Mouse (Mus musculus) gastrocnemius, postnatal 10 days (tissue): ENCODE data around the gene Epn1. TPM values are rescaled to one million over a fixed set of nuclear protein-coding genes. Genes with fewer than 3 reads are reported as not detected.
A peak's percentile ranks its signal among the peaks of the same experiment; 100 is the strongest.
"Not testable (repeated sequence)": the region's sequence is repeated elsewhere in the genome, so short reads cannot be mapped to it uniquely, and the experiment has no call there.

ENCODE experiments used
- DNase-seq: peaks from one replicate; pipeline ENCODE4 v3.0.0; 2021; ENCODE audit warnings: mixed read lengths
- total RNA-seq, 2 experiments: library from RNA; stranded (reverse); gene quantifications; 2 replicates each; pipeline ENCODE4 v1.2.3; 2021

The Epn1 gene
- total RNA-seq, 2 experiments from 2014 or later: 96.7 to 110 TPM

DNA sequence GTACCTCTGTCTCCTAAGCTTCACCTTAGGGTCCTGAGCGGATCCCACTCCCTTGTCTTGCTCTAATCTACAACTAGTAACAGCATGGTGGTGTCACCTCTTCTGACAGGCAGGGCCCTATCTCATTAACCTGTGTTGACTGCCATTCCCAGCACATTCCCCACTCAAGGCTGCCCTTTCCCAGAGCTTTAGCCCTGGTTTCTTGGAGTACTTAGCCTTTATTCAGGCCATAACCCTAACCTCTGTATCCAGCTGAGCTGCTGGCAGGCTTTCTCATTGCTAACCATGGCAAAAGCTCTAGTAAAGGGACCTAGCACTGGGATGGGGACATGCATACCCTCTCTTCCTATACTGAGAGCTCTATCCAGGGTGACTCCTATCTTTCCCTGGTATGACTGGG lies 21.4 kb upstream of the Epn1 start:
- DNase-seq: no peak

DNA sequence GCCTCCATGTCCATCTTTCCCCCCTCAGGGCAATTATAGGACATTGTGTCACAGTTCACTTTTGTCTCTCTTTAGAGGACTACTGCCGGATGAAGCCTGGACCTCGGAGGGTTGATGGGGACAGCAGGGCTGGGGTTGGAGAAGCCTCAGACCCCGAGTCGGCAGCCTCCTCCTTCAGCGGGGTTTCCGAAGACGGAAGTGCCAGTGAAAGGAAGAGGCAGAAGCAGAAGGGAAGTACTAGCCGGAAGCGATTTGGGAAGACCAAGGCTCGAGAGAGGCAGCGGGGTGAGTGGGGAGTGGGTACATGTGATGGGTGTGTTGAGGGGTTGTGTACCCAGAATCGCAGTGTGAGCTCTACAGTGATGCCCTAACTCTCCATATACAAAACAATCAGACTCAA lies 20.6 kb upstream of the Epn1 start:
- no peak for DNase-seq

DNA sequence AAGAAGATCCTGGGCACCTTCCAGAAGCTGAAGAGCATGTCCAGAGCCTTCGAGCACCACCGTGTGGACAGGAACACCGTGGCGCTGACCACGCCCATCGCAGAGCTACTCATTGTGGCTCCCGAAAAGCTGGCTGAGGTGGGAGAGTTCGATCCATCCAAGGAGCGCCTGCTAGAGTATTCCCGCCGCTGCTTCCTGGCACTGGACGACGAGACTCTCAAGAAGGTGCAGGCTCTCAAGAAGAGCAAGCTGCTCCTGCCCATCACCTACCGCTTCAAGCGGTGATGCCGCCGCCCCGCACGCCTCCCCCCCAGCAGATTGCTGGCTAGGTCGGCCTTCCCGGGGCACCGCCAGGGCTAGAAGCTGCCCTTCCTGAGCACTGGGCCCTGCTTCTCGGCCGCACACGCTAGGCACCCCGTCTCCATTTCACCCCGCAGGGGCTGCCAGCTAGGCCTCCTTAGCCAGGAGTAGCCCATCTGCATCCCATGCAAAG lies 19.8 kb upstream of the Epn1 start:
- peak; percentile 75 for DNase-seq

DNA sequence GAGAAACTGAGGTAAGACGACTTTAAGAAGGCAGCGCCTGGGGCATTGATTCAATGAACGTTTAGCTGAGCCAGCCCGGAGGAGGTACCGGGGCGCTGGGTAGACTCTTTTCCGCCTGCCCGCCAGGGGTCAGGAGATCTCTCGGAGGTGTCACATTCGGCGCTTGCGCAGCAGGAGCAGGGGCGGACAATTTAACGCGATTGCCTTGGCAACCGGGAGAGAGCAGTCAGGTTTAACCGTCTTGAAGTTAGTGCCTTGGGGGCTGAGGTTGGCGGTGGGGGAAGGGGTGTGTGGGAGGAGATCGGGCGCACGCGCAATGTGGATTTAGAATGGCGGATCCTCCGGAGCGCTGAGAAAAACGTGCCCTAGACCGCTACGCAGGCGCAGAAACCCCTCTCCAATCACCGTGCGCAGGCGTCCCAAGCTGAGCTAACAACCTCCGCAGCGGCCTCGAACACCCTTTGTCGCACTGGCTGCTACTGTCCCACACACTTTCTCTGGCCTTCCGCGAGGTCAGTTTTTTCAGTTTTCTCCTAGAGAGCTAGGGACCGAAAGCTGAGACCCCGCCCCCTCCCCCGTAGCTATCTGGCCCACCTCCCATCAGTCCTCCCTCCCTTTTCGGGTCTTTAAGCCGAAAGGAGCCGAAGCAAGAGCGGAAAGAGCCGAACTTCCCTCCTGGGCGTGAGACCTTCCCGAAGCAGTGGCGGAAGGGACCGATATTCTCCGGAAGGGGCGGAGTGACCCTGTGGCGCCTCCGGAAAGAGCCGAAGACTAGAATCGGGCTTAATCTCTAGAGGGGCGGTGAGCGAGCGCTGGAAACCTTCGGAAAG lies 18.9 kb upstream of the Epn1 start:
- DNase-seq: peak; percentile 99

DNA sequence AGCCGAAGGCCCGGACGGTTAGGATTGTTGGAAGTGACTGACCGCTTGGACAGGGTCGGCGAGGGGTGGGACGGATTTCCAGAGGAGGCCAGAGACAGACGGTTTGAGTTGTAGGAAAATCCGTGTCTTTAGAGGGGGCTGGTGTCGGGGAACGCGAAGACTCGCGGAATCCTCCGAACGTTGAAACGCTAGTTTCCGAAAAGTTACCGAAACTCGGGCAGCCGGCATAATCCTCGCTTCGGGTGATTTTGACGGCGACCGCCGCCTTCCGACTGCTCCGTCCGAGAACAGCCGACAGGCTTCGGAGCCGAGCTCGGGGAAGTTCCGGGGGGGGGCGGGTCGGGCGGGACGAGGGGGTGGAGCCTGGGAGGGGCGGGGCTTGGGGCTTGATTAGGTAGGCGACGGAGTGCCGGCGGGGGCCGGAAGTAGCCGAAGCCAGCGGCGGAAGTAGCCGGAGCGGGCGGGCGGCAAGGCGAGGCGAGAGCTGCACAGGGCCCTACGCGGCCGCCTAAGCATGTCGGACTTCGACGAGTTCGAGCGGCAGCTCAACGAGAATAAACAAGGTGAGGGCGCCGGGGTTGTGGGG lies 18.2 kb upstream of the Epn1 start, which contains the start of gene U2af2:
Gene U2af2, plus strand, starts transcription at position 370 of the 586 bp plus-strand sequence.
- DNase-seq: peak; percentile 98

DNA sequence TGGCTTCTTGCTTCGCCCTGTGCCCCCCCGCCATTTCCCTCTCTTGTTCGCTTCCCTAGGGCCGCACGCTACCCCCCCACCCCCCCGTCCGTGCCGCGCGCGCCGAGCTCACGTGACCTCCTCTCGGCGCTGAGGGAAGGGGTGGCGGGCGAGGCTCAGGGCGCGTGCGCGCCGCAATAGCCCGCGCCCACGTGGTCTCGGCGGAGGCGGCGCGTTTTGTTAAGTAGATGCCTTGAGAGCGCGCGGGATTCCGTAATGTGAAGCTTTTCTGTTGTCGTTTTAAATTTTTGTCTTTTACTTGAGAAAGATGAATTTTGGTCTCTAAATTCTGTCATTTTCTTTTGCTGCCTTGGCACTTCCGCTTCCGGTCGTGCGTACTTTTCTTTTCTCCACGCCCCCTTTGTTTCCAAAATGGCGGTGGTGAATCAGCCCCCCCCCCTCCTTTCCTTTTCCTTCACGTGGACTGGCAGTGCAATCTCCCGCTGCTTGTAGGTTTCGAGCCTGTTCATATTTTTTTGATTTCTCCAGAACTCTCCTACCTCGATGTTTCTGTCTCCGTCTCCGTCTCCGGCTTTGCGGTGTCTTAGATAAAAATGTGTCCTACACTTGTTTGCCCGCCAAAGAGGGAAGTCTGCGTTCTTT lies 17.6 kb upstream of the Epn1 start:
- DNase-seq: no peak

DNA sequence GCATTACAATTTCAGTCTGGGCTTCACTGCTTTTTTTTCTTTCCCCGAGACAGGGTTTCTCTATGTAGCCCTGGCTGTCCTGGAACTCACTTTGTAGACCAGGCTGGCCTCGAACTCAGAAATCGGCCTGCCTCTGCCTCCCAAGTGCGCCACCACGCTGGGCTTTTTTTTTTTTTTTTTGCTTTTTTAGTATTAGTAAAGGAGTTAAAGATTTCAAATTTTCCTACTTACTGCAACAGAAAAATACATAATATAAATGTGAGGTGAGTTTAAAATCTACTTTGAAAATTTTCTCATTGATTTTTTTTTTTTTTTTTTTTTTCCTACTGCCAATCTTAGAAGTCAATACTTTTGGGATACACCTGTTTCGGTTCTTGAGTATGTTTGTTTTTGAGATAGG lies 15.1 kb upstream of the Epn1 start:
- DNase-seq: no peak

DNA sequence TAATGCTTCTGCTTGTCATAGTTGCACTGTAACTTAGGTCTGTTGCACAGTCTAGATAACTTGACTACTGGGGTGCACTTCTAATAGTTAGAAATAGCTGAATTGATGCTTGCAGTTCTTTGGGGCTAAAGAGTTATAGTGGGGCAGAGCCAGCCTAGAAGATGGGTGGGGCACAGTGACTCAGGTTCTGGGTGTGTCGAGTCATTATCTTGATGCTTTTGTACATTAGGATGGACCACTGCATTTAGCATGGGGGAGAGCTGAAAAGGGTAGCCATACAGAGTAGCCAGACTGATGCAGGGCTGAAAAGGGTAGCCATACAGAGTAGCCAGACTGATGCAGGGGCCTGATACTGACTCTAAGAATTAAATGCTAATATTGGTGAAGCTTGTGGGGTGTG lies 6.4 kb upstream of the Epn1 start:
- DNase-seq: no peak

DNA sequence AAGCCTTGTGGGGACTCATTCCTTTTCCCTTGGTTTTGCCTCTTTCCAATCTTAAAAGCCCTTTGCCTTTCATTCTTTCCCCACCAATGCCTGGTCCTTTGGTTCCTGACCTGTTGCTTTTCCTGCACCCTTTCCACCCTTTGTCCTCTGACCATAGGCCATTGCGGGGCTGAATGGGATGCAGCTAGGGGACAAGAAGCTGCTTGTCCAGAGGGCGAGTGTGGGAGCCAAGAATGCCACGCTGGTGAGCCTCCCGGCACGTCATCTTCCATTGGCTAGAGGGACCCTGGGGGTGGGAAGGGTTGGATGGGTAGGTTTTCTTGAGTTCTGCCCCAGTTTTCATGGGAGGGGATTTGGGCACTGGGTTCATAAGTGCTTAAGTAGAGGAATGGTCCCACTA lies 5.1 kb upstream of the Epn1 start:
- DNase-seq: no peak

DNA sequence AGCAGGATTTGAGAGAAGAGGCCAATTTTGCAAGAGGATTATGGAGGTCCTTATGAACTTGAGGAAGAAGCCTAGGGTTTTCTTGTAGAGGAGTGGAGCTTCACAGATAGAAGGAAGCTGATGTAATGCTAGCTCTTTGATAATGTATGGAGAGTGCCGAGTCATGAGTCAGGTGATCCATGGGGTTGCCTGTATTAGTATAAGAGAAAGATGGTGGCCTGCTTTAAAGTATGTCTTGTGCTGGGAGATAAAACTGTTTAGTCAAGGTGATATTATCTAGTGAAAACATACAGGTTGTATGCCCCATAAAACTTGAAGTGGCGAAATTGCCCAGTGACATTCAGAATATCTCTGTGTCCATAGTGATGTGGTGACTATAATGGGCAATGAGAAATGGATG lies 3.1 kb upstream of the Epn1 start:
- DNase-seq: no peak

DNA sequence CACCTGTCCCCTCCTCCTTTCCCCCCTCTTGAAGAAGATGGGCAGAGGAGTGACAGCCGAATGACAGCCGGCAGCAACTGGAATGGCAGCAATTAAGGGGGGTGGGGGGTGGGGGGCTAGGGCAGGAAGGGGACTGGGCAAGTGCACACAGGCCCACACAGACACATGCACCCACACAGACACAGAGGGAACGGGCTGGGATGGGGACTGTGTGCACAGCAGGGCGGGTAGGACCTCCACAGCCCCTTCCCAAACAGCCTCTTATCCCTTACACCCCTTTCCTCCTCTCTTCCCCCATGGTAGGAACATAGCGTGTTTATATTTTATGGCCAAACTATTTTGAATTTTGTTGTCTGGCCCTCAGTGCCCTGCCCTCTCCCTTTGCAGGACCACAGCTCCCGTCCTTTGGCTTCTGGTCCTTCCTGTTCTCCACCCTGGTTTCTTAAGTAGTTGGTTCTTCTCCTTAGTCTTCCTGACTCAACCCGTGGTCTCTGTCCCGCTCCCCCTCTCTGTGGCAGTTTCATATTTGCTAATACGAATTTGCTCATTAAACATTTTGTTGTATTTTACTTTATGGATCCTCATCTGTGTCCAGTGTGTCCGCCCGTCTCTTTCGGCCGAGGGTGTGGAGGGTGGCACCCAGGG lies 548 bp upstream of the Epn1 start:
- not testable (repeated sequence) for DNase-seq

DNA sequence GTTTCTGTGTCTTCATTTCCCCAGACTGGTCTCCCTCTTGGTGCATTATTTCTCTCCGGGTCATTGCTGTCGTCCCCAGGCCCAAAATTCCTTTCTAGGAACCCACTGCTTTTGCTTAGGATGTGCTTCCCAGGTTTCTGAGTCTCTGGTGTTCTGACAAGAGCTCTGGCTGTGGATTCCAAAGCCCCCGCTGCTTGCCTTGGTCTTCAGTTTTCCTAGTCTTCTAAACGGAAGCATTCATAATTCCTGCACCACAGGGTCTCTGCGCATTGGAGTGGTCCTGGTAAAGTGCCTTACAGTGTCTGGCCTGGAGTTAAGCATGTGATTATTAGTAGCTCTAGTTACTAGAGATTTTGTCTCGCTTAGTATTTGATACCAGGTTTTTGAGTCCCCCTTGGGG lies 780 bp downstream of the Epn1 start:
- no peak for DNase-seq

DNA sequence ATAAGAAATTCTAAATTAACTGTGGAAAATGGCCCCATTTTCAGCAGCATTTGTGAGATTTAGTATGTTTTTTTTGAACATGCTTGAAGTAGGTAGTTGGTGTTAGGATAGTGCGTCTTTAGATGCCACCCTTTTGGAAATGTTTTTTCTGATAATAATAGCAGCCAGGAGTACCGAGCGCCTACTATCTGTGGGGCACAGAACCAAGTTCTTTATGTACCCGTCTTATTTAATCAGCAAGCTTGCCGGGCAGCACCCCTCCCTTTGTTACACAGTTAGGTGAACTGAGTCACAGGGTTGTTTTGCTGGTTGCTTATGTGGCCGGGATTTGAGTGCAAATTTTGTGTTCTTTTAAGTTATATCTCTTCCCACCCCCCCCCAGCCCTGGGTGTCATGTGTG lies 1.2 kb downstream of the Epn1 start:
- DNase-seq: no peak

DNA sequence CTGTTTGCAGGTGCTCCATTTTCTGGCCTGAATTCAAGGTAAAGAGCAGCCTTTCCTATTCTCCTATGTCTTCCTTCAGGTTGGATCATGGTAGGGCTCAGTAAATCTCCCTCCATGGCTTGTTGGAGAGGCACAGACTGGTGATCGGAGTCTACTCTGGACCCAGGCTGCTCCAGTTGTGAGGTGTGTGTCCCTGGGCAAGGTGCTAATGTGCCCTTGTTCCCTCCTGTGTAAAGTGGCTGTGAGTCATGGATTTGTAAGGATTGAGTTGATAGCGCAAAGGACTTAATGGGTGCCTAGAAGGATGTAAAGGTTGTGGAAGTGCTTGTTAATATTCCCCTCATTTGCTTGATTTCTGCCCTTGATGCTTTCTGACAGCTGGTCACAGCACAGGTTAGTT lies 1.9 kb downstream of the Epn1 start:
- DNase-seq: no peak

DNA sequence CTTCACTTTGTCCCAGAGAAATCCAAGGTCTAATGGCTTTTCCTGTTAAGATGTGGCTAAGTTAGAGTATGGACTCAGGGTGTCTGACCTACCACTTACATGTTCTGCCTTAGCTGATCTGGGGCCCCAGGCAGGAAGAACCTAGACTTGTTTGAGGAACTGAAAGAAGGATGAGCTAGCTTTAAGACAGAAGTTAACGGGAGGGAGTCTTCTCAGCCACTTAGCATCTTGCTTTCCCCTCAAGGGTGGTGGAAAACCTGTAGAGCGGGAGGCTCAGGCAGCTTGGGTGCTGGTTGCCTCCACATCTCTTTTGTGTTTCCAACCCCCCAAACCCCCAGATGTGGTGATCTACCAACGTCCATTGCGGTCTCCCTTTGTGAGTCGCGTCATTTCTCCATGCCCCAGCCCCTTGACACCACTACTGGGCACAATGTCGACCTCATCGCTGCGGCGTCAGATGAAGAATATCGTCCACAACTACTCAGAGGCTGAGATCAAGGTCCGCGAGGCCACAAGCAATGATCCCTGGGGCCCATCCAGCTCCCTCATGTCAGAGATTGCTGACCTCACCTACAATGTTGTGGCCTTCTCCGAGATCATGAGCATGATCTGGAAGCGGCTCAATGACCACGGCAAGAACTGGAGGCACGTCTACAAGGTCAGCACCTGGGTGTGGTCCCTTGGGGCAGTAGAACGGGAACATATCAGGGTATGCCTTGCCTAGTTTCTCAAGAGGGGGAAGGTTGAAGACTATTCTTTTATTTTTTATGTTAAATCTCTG lies 3.5 kb downstream of the Epn1 start:
- DNase-seq: no peak

DNA sequence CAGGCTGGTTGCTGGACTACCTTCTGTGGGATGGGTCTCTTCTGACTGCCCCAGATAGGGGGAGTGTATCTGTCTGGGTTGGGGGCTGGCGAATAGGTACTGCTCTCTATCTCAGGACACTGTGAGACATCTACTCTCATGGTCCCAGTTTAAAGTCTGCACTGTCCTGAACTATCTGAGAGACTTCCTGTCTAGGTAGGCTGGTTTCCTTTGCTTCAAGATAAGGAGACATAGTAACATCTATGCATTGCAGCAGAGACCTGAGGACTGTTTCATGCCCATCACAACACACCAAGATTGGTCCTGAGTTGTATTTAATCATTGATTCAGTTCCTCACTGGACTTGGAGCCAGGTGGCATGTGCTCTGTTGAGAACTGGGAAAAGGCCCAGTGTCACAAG lies 5.5 kb downstream of the Epn1 start:
- no peak for DNase-seq

DNA sequence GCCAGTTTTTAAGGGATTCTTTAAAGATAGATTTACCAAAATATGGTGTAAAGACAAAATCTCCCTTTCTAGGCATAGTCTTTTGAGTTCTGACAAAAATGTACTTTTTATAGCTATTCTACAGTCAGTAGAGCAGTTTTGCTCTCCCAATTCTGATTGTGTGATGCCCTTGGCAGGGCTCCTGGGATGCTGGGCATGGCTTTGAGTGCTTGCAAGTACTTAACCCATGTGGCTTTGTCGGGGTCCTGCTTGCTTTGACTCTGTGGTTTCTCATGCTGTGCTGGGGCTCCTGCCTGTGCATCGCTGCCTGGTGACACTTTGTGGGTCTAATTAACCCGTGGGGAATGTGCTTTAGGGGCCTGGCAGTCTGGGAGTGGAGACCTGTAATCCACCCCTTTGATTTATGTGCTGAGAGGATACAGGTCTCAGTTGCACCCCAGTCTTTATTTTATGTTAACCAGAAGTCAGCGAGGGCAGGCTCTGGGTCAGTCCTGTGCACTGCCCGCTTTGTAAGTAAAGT lies 6.9 kb downstream of the Epn1 start:
- DNase-seq: no peak

DNA sequence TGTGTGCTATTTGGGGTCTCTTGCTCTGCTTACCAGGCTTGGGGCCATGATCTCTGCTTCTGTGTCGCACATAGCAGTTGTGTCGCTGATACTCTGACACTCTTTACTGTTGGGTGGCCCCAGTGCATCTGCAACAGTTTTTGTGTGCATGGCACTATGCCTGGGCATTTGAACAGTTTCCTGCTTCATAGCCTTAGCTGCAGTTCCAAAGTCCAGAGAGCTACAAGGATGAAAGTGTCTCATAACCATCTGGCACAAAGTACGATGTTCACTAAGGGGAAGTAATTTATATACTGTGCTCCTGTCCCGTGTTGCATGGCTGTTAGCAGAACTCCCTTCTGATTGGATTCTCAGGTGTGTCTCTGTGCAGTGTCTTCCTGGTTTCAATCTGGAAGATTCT lies 7.9 kb downstream of the Epn1 start:
- DNase-seq: no peak

DNA sequence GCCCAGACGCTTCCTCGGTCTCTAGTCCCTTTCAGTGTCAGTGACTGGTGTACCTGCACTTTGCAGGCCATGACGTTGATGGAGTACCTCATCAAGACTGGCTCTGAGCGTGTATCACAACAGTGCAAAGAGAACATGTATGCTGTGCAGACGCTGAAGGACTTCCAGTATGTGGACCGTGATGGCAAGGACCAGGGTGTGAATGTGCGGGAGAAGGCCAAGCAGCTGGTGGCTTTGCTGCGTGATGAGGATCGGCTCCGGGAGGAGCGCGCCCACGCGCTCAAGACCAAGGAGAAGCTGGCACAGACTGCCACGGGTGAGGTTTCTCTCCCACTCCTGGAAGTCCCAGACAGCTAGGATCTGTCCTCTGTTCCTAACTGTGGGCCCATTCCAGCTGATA lies 9.8 kb downstream of the Epn1 start:
- no peak for DNase-seq

DNA sequence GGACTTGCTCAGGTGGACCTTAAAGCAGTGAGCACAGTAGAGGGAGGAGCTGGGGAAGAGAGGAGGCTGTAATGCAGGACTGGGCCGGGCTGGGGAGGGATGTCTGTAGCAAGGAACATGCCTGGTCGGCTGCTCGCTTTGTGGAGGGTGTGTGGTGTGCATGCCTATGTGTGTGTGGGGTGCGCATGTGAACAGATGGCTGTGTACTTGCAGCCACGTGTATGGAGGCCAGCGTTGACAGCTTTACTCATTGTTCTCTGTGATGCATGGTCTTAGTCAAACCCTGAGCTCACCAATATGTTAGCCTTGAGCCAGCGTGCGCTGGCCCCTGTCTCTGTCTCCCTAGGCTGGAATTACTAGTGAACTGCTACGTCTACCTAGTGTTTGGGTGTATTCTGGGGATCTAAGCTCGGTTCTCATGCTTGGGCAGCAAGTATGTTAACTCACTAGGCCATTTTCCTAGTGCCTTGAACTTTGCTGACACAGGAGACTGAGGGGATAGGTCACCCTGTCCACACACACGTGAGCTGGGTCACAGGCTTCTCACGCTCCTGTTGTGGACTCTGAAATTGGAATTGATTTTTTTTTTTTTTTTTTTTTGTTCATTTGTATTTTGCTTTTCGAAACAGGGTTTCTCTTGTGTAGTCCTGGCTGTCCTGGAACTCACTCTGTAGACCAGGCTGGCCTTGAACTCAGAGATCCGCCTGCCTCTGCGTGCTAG lies 11.1 kb downstream of the Epn1 start:
- DNase-seq: no peak

DNA sequence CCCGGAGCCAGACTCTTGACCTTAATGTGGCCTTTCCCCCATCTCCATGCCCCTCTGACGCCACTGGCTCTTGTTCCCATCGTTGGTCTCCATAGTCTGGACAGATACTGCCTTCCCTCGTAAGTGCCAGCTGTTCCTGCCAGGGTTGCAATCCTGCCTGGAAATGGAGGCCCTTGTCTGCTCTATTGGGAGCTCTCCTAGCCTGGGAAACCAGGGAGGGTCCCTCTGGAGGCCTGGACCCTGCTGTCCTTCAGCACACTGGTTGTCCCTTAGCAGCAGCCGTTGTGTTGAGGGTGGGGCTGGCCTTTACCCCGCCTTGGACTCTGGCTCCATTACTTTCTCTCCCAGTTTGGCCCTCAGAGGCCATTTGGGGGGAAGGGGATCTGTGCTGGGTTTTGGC lies 12.3 kb downstream of the Epn1 start:
- no peak for DNase-seq
